Mouse (Mus musculus) forebrain, embryonic 15.5 days (tissue): Measurements from ENCODE around the gene Pla2g4c. TPM values are rescaled to one million over a fixed set of nuclear protein-coding genes. Genes with fewer than 3 reads are reported as not detected.

Source experiments
- polyA plus RNA-seq: library from polyadenylated mRNA; unstranded; fragments of >200 nt; fragmentation: Nextera tagmentation; extraction: Ambion mirVana; gene quantifications from 2 replicates; pipeline ENCODE4 v1.2.1, GENCODE M21; 2015

Pla2g4c gene
- polyA plus RNA-seq, 1 experiment from 2014 or later, result 0.61 TPM

Other genes starting within 250 kb of the Pla2g4c start
- 0.04 and 0.06 TPM in 2 replicates for gene Vmn1r85, start 229.5 kb upstream of the Pla2g4c start, polyA plus RNA-seq
- gene Vmn1r86, start 204.7 kb upstream of the Pla2g4c start, polyA plus RNA-seq, result not detected in 2 replicates
- gene Vmn1r87, start 184.5 kb upstream of the Pla2g4c start, polyA plus RNA-seq, result not detected in 2 replicates
- not detected in 2 replicates for gene Vmn1r88, start 165.1 kb upstream of the Pla2g4c start, polyA plus RNA-seq
- gene Vmn1r89, start 111.6 kb upstream of the Pla2g4c start, polyA plus RNA-seq, result not detected in 2 replicates
- gene Lig1, start 47.4 kb upstream of the Pla2g4c start, polyA plus RNA-seq, result 50.7 and 54.9 TPM in 2 replicates
- 12.8 and 14.6 TPM in 2 replicates for gene Zswim9, start 45.9 kb upstream of the Pla2g4c start, polyA plus RNA-seq
- gene Cabp5, start 73.5 kb downstream of the Pla2g4c start, polyA plus RNA-seq, result 0.09 TPM in 1 of 2 replicates, not detected in the other
- not detected in 2 replicates for gene Bsph1, start 126.2 kb downstream of the Pla2g4c start, polyA plus RNA-seq
- gene Bsph2, start 246.4 kb downstream of the Pla2g4c start, polyA plus RNA-seq, result not detected in 2 replicates